Mouse (Mus musculus): ENCODE results near the gene Uck1. TPM values are rescaled to one million over a fixed set of nuclear protein-coding genes. Genes with fewer than 3 reads are reported as not detected.

The Uck1 gene
- total and polyA plus RNA-seq, 3 experiments, result 116 to 202 (median 148) TPM

GRCm38 (mm10) chr2:32218541-32219334 lies 41.2 kb downstream of the Uck1 start:
- peak; percentile 52 for DNase-seq

DNA sequence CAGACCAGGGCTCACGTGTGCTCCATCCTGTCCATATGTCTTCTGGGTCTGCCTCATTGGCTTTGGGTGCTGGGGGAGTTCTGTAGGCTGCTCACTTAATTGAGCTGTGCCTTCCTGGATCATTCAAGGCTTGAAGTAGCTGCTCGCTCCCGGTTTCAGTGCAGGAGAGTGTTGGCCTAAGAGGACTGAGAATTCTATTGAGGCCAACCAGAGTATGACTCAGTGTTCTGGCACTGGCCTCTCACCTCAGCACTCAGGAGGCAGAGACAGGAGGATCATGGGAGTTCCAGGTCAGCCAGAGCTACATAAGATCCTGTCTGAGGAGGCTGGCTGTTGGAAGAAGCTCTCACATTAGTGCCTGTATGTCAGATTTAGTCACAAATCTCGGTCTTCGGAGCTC lies 41.8 kb downstream of the Uck1 start:
- DNase-seq, result peak; percentile 63

- peak; percentile 63 for DNase-seq
Observed at GRCm38 (mm10) chr2:32217656-32218055, 42.3 kb downstream of the Uck1 start.

DNA sequence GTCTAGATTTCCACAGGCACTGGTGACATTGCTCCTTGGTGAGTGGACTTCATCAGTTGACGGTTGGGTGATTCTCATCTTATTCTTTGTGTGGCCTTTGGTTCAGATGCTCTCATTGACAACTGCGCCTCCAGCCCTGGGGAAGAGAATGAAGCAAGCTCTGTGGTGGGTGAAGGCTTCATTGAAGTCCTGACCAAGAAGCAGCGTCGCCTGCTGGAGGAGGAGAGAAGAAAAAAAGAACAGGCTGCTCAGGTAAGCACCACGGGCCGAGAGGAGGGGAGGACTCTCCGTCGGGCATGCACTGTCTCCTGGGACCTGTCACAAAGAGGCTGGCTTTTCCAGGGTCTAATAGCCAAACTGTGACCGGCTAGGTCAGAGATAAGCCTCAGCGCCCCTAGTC lies 43.5 kb downstream of the Uck1 start:
- DNase-seq, result no peak

- DNase-seq, result no peak
Observed at GRCm38 (mm10) chr2:32215576-32215975, 44.4 kb downstream of the Uck1 start.

GRCm38 (mm10) chr2:32213000-32213399 lies 47.0 kb downstream of the Uck1 start:
- DNase-seq, result no peak

DNA sequence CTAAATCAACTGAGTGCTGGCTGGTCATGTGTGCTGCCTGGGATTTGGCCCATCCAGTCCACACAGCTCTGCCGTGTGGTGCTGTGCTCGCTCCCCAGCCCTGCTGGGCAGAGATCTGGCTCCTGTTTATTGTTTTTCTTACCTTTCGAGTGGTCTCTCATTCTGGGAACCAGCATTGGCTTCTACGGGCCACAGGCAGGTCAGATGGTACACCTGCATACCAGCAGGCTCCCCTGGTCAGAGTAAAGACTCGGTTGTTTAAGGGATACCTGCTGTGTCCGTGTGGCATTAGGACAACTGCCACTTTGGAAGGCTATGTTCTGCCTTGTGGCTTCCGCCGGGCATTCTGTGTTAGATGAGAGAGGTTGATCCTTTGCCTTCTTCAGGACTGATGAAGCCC lies 48.3 kb downstream of the Uck1 start:
- no peak for DNase-seq

DNA sequence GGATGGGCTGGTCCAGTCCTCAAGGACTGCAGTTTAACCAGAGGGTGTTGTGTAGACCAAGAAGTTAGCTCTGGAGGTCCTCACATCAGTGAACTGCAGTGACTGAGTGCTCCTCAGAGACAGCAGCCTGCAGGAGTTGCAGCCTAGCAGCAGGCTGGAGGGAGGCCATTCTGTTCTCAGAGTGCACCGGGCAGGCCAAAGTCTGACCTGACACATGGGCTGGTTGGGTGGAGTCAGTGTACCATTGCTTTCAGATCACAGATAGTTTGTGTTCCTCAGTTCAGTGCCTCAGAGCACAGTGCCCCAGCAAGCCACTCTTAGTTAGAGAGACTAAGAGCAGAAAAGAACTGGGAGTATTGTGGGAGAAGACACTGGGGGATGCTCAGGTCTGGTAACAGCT lies 52.3 kb downstream of the Uck1 start:
- no peak for DNase-seq

Other genes starting within 250 kb of the Uck1 start
- gene Fam78a, start 175.3 kb downstream of the Uck1 start, total RNA-seq (2021), result 1 to 10 TPM; 1.5 to 4.8 TPM
- 2.6 and 6.5 TPM in 2 replicates for gene Fam78a, start 175.3 kb downstream of the Uck1 start, polyA plus RNA-seq (2012; rRNA removed)
- 1 to 10 TPM; 4.0 to 4.2 TPM for gene Plpp7, start 164.6 kb downstream of the Uck1 start, total RNA-seq (2021)
- gene Plpp7, start 164.6 kb downstream of the Uck1 start, polyA plus RNA-seq (2012; rRNA removed), result 35.8 and 42.0 TPM in 2 replicates
- gene Prrc2b, start 109.1 kb downstream of the Uck1 start, total RNA-seq (2021), result 100 to 1,000 TPM in 1 of 2 experiments, 10 to 100 TPM in 1; 93.5 to 104 TPM
- 70.0 and 82.7 TPM in 2 replicates for gene Prrc2b, start 109.1 kb downstream of the Uck1 start, polyA plus RNA-seq (2012; rRNA removed)
- gene Pomt1, start 23.6 kb downstream of the Uck1 start, total RNA-seq (2021), result 10 to 100 TPM; 32.5 to 40.4 TPM
- 42.8 and 49.6 TPM in 2 replicates for gene Pomt1, start 23.6 kb downstream of the Uck1 start, polyA plus RNA-seq (2012; rRNA removed)
- gene Golga2, start 27.2 kb upstream of the Uck1 start, total RNA-seq (2021), result 10 to 100 TPM; 81.1 to 82.9 TPM
- gene Golga2, start 27.2 kb upstream of the Uck1 start, polyA plus RNA-seq (2012; rRNA removed), result 25.8 and 31.5 TPM in 2 replicates
- gene Swi5, start 27.9 kb upstream of the Uck1 start, total RNA-seq (2021), result 100 to 1,000 TPM; 324 to 358 TPM
- 317 and 318 TPM in 2 replicates for gene Swi5, start 27.9 kb upstream of the Uck1 start, polyA plus RNA-seq (2012; rRNA removed)
- gene Ciz1, start 92.2 kb upstream of the Uck1 start, total RNA-seq (2021), result 10 to 100 TPM; 54.0 to 94.0 TPM
- 290 and 303 TPM in 2 replicates for gene Ciz1, start 92.2 kb upstream of the Uck1 start, polyA plus RNA-seq (2012; rRNA removed)
- gene Dnm1, start 93.2 kb upstream of the Uck1 start, total RNA-seq (2021), result 10 to 100 TPM; 15.8 to 22.5 TPM
- gene Dnm1, start 93.2 kb upstream of the Uck1 start, polyA plus RNA-seq (2012; rRNA removed), result 114 and 144 TPM in 2 replicates
- gene 1110008P14Rik, start 121.8 kb upstream of the Uck1 start, total RNA-seq (2021), result 100 to 1,000 TPM; 152 to 167 TPM
- 1,060 and 1,061 TPM in 2 replicates for gene 1110008P14Rik, start 121.8 kb upstream of the Uck1 start, polyA plus RNA-seq (2012; rRNA removed)
- 1 to 10 TPM; 2.2 to 2.8 TPM for gene Lcn2, start 128.1 kb upstream of the Uck1 start, total RNA-seq (2021)
- gene Lcn2, start 128.1 kb upstream of the Uck1 start, polyA plus RNA-seq (2012; rRNA removed), result 0.45 and 2.1 TPM in 2 replicates
- 10 to 100 TPM; 55.3 to 69.6 TPM for gene Ptges2, start 135.7 kb upstream of the Uck1 start, total RNA-seq (2021)
- 35.6 and 50.7 TPM in 2 replicates for gene Ptges2, start 135.7 kb upstream of the Uck1 start, polyA plus RNA-seq (2012; rRNA removed)
- 1 to 10 TPM; 5.1 to 5.9 TPM for gene Naif1, start 190.3 kb upstream of the Uck1 start, total RNA-seq (2021)
- gene Naif1, start 190.3 kb upstream of the Uck1 start, polyA plus RNA-seq (2012; rRNA removed), result 6.1 and 6.6 TPM in 2 replicates
- gene Slc25a25, start 191.3 kb upstream of the Uck1 start, total RNA-seq (2021), result 10 to 100 TPM; 34.0 to 79.5 TPM
- gene Slc25a25, start 191.3 kb upstream of the Uck1 start, polyA plus RNA-seq (2012; rRNA removed), result 35.2 and 36.8 TPM in 2 replicates

Data from adrenal gland, adult 2 months (tissue).